Mouse (Mus musculus): ENCODE measurements around the gene Tmem131l. TPM values are rescaled to one million over a fixed set of nuclear protein-coding genes. Genes with fewer than 3 reads are reported as not detected.
"Not testable (repeated sequence)": the region's sequence is repeated elsewhere in the genome, so short reads cannot be mapped to it uniquely, and the experiment has no call there.

Gene Tmem131l
- polyA plus RNA-seq, 1 experiment from 2014 or later: 19.8 TPM

- no peaks in the 10 kb centered on the region for H3K27me3 ChIP-seq (replicated peaks; ENCODE audit: control insufficient read depth, insufficient read depth, low read length)
- H3K4me2 ChIP-seq (ENCODE audit: low read depth, low read length): no peak overlapping the region
- H3K27ac ChIP-seq (ENCODE audit: low read length): no peak overlapping the region
- ATAC-seq: peak; percentile 40; the same call in 1 of the 2 replicates
- peaks cover 5% of the 10 kb centered on the region; the same call in 1 of the 2 replicates for H3K36me3 ChIP-seq (ENCODE audit: control insufficient read depth, insufficient read depth, low read length)
- H3K4me1 ChIP-seq (ENCODE audit: control insufficient read depth, insufficient read depth, low read length): no peaks in the 10 kb centered on the region
- no peaks in the 10 kb centered on the region for H3K9me3 ChIP-seq (ENCODE audit: control insufficient read depth, low read length)
- no peak overlapping the region for H3K4me3 ChIP-seq (ENCODE audit: low read length)
- H3K9ac ChIP-seq (ENCODE audit: low read depth, low read length): no peak overlapping the region
- 49% methylated on average over 8 of the region's 8 CpGs for WGBS
Observed at GRCm38 (mm10) chr3:83899556-83899955, 140.4 kb downstream of the Tmem131l start.

DNA sequence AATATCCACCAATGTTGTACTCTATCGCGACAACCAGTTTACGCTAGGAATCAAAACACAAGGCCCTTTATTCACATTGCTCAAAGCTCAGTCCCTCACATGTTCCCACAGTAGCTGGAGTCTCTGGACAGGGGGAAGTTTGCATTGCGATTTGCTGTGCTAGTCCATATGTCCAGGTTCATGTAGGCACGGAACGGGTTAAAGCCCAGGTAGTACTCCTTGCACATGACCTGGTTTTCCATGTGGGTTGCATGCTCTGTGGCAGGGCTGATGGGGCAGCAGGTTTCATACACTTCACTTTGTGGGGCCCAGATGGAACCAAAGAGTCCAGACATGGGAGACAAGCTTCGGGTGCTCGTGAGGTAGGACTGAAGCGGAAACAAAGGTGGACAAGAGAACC lies 141.7 kb downstream of the Tmem131l start:
- no peaks in the 10 kb centered on the region for H3K9me3 ChIP-seq (ENCODE audit: control insufficient read depth, low read length)
- H3K4me2 ChIP-seq (ENCODE audit: low read depth, low read length): no peak overlapping the region
- WGBS: 96% methylated on average over 9 of the region's 9 CpGs
- no peak overlapping the region for H3K9ac ChIP-seq (ENCODE audit: low read depth, low read length)
- H3K27ac ChIP-seq (ENCODE audit: low read length): no peak overlapping the region
- no peak for ATAC-seq
- H3K4me3 ChIP-seq (ENCODE audit: low read length): no peak overlapping the region
- no peaks in the 10 kb centered on the region for H3K4me1 ChIP-seq (ENCODE audit: control insufficient read depth, insufficient read depth, low read length)
- no peaks in the 10 kb centered on the region for H3K27me3 ChIP-seq (replicated peaks; ENCODE audit: control insufficient read depth, insufficient read depth, low read length)
- H3K36me3 ChIP-seq (ENCODE audit: control insufficient read depth, insufficient read depth, low read length): peaks cover 5% of the 10 kb centered on the region; the same call in 1 of the 2 replicates

GRCm38 (mm10) chr3:83895811-83896210 lies 144.2 kb downstream of the Tmem131l start:
- Histone ChIP-seq H3K27me3 (replicated peaks; ENCODE audit: control insufficient read depth, insufficient read depth, low read length) (no peaks in the 10 kb centered on the region), H3K9ac (ENCODE audit: low read depth, low read length) (no peak overlapping the region), H3K27ac (ENCODE audit: low read length) (no peak overlapping the region), H3K4me1 (ENCODE audit: control insufficient read depth, insufficient read depth, low read length) (no peaks in the 10 kb centered on the region), H3K4me3 (ENCODE audit: low read length) (no peak overlapping the region), H3K36me3 (ENCODE audit: control insufficient read depth, insufficient read depth, low read length) (0 out of 2 replicates have a peak, but pooled peaks cover 5% of the 10 kb centered on the region), H3K4me2 (ENCODE audit: low read depth, low read length) (no peak overlapping the region), H3K9me3 (ENCODE audit: control insufficient read depth, low read length) (no peaks in the 10 kb centered on the region)
- WGBS: 23% methylated on average over 3 of the region's 3 CpGs
- ATAC-seq: no peak

- H3K36me3 ChIP-seq (ENCODE audit: control insufficient read depth, insufficient read depth, low read length): 0 out of 2 replicates have a peak, but pooled peaks cover 5% of the 10 kb centered on the region
- WGBS: 92% methylated on average over 5 of the region's 5 CpGs
Observed at GRCm38 (mm10) chr3:83895111-83895510, 144.9 kb downstream of the Tmem131l start.

GRCm38 (mm10) chr3:83885163-83885562 lies 154.8 kb downstream of the Tmem131l start:
- no peak overlapping the region for H3K4me3 ChIP-seq (ENCODE audit: low read length)
- ATAC-seq: no peak
- H3K9ac ChIP-seq (ENCODE audit: low read depth, low read length): no peak overlapping the region
- H3K27me3 ChIP-seq (replicated peaks; ENCODE audit: control insufficient read depth, insufficient read depth, low read length): no peaks in the 10 kb centered on the region
- H3K27ac ChIP-seq (ENCODE audit: low read length): no peak overlapping the region
- H3K9me3 ChIP-seq (ENCODE audit: control insufficient read depth, low read length): no peaks in the 10 kb centered on the region
- WGBS: 56% methylated on average over 2 of the region's 2 CpGs
- no peak overlapping the region for H3K4me2 ChIP-seq (ENCODE audit: low read depth, low read length)
- no peaks in the 10 kb centered on the region for H3K4me1 ChIP-seq (ENCODE audit: control insufficient read depth, insufficient read depth, low read length)
- H3K36me3 ChIP-seq (ENCODE audit: control insufficient read depth, insufficient read depth, low read length): no peaks in the 10 kb centered on the region

More at GRCm38 (mm10) chr3:83895111-83895510, 144.9 kb downstream of the Tmem131l start:
- no peak overlapping the region for H3K4me3 ChIP-seq (ENCODE audit: low read length)
- H3K4me2 ChIP-seq (ENCODE audit: low read depth, low read length): no peak overlapping the region
- ATAC-seq: no peak
- H3K9ac ChIP-seq (ENCODE audit: low read depth, low read length): no peak overlapping the region
- no peaks in the 10 kb centered on the region for H3K4me1 ChIP-seq (ENCODE audit: control insufficient read depth, insufficient read depth, low read length)
- no peaks in the 10 kb centered on the region for H3K27me3 ChIP-seq (replicated peaks; ENCODE audit: control insufficient read depth, insufficient read depth, low read length)
- no peaks in the 10 kb centered on the region for H3K9me3 ChIP-seq (ENCODE audit: control insufficient read depth, low read length)
- H3K27ac ChIP-seq (ENCODE audit: low read length): no peak overlapping the region

GRCm38 (mm10) chr3:83879261-83880050 lies 160.5 kb downstream of the Tmem131l start:
- ATAC-seq; H3K4me3 ChIP-seq (ENCODE audit: low read length); H3K27me3 ChIP-seq (replicated peaks; ENCODE audit: control insufficient read depth, insufficient read depth, low read length); H3K4me2 ChIP-seq (ENCODE audit: low read depth, low read length); H3K27ac ChIP-seq (ENCODE audit: low read length); H3K36me3 ChIP-seq (ENCODE audit: control insufficient read depth, insufficient read depth, low read length); H3K4me1 ChIP-seq (ENCODE audit: control insufficient read depth, insufficient read depth, low read length); H3K9ac ChIP-seq (ENCODE audit: low read depth, low read length); H3K9me3 ChIP-seq (ENCODE audit: control insufficient read depth, low read length): not testable (repeated sequence)
- 89% methylated on average over 5 of the region's 5 CpGs for WGBS

DNA sequence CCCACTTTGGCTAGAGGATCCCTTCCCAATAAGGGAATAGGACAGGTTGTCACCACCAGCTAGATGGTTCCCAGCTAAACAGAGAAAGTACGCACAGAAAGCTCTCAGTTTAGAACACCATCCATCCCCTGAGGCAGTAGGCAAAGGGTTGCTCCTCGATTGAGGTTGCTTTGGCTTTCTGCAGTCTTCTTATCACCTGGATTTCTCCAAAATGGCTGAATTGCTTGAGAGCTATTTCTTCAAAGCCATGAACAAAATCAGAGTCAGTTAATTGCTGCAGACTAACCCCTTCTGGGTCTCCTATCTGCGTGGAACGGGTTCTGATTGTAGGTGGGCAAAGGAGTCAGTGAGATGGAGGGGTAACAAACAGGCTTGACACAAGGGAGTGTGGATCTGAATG lies 161.2 kb downstream of the Tmem131l start:
- H3K4me3 ChIP-seq (ENCODE audit: low read length): no peak overlapping the region
- no peak overlapping the region for H3K4me2 ChIP-seq (ENCODE audit: low read depth, low read length)
- no peaks in the 10 kb centered on the region for H3K9me3 ChIP-seq (ENCODE audit: control insufficient read depth, low read length)
- H3K4me1 ChIP-seq (ENCODE audit: control insufficient read depth, insufficient read depth, low read length): no peaks in the 10 kb centered on the region
- no peak overlapping the region for H3K27ac ChIP-seq (ENCODE audit: low read length)
- no peak overlapping the region for H3K9ac ChIP-seq (ENCODE audit: low read depth, low read length)
- H3K36me3 ChIP-seq (ENCODE audit: control insufficient read depth, insufficient read depth, low read length): no peaks in the 10 kb centered on the region
- H3K27me3 ChIP-seq (replicated peaks; ENCODE audit: control insufficient read depth, insufficient read depth, low read length): no peaks in the 10 kb centered on the region
- ATAC-seq: no peak
- WGBS: 98% methylated on average over 4 of the region's 4 CpGs

GRCm38 (mm10) chr3:83876299-83876698 lies 163.7 kb downstream of the Tmem131l start:
- no peak overlapping the region for H3K4me2 ChIP-seq (ENCODE audit: low read depth, low read length)
- no peak overlapping the region for H3K27ac ChIP-seq (ENCODE audit: low read length)
- no peaks in the 10 kb centered on the region for H3K36me3 ChIP-seq (ENCODE audit: control insufficient read depth, insufficient read depth, low read length)
- no peaks in the 10 kb centered on the region for H3K27me3 ChIP-seq (replicated peaks; ENCODE audit: control insufficient read depth, insufficient read depth, low read length)
- H3K4me3 ChIP-seq (ENCODE audit: low read length): no peak overlapping the region
- 66% methylated on average over 4 of the region's 4 CpGs for WGBS
- H3K9me3 ChIP-seq (ENCODE audit: control insufficient read depth, low read length): no peaks in the 10 kb centered on the region
- H3K9ac ChIP-seq (ENCODE audit: low read depth, low read length): no peak overlapping the region
- ATAC-seq: no peak
- H3K4me1 ChIP-seq (ENCODE audit: control insufficient read depth, insufficient read depth, low read length): no peaks in the 10 kb centered on the region

DNA sequence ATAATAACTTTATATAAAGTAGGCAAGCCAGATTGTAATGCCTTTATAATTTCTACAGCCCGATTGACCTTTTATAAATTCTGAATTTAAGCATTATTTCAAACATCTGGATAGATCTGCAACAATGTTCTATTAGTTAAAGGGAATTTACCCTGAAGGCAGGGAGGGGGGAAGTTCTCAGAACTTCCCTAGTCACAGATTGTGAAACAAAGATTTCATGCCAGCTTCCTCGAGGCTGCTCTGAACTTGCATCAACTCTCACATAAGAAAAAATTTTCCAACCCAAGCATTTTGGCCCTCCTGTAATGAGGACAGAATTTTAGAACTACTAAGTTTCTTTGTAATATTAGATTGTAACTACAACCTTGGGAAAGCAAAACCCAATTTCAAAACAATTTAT lies 164.9 kb downstream of the Tmem131l start:
- not testable (repeated sequence) for H3K9ac ChIP-seq (ENCODE audit: low read depth, low read length); ATAC-seq
- WGBS: 91% methylated on average over 2 of the region's 2 CpGs

More for the DNA sequence above, 164.9 kb downstream of the Tmem131l start:
- H3K27me3 ChIP-seq (replicated peaks; ENCODE audit: control insufficient read depth, insufficient read depth, low read length); H3K4me2 ChIP-seq (ENCODE audit: low read depth, low read length); H3K27ac ChIP-seq (ENCODE audit: low read length); H3K4me3 ChIP-seq (ENCODE audit: low read length); H3K36me3 ChIP-seq (ENCODE audit: control insufficient read depth, insufficient read depth, low read length); H3K9me3 ChIP-seq (ENCODE audit: control insufficient read depth, low read length); H3K4me1 ChIP-seq (ENCODE audit: control insufficient read depth, insufficient read depth, low read length): not testable (repeated sequence)
